Mouse (Mus musculus) layer of hippocampus, adult 11-12 months (tissue): ENCODE data around the gene Myo10.

Experiments used
- DNase-seq: peaks from one replicate; pipeline ENCODE4 v3.0.0; 2022; ENCODE audit warnings: low spot score

The Myo10 gene

DNA sequence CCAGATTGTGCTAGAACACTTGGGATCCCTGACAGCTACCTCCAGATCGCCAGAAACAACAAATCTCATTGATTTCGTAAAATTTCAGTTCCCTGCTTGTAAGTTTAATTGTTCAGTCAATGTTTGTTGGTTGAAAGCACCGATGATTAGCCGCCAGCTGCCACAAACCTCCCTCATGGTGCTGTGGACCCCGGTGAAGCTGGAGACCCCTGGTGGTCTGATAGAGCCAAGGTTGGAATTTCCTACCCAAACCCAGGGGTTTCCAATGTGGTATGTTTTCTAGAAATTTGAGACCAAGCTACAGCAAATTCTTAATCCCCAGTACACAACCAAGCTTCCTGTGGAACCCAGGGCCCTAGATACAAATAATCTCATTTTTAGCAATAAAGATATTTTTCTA is 179.4 kb downstream of the Myo10 start:
- DNase-seq = no peak

DNA sequence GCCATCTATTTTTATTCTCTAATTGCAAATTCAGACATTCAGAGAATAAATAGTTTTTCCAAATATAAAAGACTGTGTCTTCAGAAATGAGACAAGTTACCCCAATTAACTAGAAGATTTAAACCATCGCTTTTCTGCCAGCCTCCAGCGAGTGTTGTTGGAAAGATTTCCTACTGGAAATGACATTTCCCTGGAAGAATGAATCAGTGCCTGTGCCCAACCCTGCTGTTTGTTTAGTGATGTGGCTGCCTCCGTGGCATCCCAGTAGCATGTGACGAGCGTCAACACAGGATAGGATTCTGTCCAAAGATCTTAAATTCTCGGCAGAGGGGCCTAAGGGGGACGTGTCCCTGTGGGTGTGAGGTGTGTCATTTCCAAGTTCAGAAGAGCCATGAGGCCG is 179.9 kb downstream of the Myo10 start:
- DNase-seq = no peak

DNA sequence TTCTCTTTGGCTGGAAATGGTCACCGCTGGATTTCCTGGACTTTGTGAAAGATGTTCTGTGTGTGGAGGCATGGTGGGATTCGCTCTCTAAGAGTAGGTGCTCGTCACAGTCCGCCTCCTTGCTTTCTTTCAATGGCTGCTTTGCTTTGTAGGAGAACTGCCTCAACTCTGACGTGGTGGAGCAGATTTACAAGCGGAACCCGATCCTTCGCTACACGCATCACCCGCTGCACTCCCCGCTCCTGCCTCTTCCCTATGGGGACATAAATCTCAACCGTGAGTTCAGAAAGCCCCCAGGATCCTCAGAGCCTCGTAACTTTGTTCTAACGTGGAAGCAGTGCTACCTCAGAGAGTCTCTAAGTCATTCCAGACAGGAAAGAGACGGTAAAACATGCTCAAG is 180.8 kb downstream of the Myo10 start:
- DNase-seq = no peak

DNA sequence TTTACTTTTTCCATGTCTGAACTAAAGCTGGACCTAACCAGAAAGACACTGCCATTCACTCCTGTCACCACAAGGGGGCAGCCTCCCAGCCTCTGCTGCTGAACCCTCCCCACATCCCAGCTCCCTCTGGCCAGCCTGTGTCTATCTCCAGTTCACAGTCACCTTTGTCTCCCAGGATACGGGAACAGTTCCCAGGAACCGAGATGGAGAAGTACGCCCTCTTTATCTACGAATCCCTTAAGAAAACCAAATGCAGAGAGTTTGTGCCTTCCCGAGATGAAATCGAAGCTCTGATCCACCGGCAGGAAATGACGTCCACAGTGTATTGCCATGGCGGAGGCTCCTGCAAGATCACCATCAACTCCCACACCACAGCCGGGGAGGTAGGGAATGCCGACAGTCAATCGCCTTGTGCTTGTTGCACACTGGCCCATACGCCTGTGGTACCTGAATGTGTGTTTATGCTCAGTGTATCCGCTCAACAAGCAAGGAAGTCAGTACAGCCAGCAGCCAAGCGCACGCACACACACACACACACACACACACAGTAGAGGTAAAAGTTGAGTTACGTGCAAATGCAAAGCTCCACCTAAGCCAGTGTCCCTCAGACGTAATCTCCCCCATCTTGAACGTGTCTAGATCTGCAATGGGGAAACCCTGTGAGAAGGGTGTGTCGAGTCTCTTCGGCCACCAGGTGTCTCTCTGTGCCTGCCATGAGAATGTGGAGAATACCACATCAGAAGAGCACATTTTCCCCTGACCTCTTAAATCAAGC is 183.2 kb downstream of the Myo10 start:
- DNase-seq = peak; percentile 81

DNA sequence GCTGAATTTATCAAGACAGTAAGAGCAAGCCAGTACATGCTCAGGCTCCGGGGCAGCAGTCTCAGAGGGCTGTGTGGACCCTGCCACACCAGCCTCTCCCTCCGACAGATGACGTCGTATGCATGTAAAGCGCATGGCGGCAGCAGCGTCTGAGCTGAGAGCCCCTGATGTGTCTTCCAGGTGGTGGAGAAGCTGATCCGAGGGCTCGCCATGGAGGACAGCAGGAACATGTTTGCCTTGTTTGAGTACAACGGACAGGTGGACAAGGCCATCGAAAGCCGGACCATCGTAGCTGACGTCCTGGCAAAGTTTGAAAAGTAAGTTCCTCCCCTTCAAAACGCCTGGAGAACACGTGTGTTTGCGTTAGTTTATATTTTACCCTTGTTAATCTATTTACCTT is 184.0 kb downstream of the Myo10 start:
- no peak for DNase-seq

DNA sequence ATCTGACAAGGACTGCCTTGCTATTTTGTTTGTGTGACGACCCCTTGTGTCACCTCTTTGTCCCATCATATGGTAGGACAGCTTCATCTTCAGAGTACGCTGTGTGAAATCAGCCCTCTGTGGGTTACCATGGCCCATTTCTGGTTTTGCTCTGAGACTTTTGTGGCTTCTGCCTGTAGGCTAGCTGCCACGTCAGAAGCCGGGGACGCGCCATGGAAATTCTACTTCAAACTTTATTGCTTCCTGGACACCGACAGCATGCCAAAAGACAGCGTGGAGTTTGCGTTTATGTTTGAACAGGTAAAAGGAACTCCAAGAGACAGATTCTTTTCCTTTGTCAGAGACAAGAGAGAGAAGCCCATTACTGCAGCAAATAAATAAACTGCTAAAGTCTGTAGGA is 184.6 kb downstream of the Myo10 start:
- DNase-seq = no peak

GRCm38 (mm10) chr15:25808677-25809460 is 186.5 kb downstream of the Myo10 start:
- DNase-seq = no peak

DNA sequence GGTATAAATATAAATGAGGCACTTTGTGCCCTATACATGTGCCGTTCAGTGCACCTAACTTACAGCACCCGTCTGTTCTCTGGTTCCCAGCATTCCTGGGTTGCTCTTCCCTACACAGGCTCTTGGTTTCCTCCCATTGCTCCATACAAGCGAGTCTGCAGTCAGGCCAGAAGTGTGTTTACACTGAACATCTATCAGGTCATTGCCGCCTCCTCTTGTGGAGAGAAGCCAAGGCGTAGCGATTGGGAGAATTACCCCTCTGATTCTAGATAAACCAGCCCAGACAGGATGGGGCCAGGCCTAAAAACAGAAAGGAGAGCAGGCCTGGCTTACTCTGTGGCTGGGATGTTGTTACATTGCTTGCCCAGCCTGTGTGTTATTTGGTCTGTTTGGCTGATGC is 187.3 kb downstream of the Myo10 start:
- DNase-seq = no peak

- peak; percentile 51 for DNase-seq
Observed at GRCm38 (mm10) chr15:25811834-25812250, 189.5 kb downstream of the Myo10 start.

- DNase-seq = no peak
Observed at GRCm38 (mm10) chr15:25812479-25812878, 190.2 kb downstream of the Myo10 start.

- DNase-seq = no peak
Observed at GRCm38 (mm10) chr15:25814535-25814934, 192.2 kb downstream of the Myo10 start.

- DNase-seq = no peak
Observed at GRCm38 (mm10) chr15:25817191-25817590, 194.9 kb downstream of the Myo10 start.

GRCm38 (mm10) chr15:25821981-25822380 is 199.7 kb downstream of the Myo10 start:
- DNase-seq = no peak

GRCm38 (mm10) chr15:25822656-25823055 is 200.3 kb downstream of the Myo10 start:
- DNase-seq = no peak

GRCm38 (mm10) chr15:25826531-25826961 is 204.2 kb downstream of the Myo10 start:
- no peak for DNase-seq

DNA sequence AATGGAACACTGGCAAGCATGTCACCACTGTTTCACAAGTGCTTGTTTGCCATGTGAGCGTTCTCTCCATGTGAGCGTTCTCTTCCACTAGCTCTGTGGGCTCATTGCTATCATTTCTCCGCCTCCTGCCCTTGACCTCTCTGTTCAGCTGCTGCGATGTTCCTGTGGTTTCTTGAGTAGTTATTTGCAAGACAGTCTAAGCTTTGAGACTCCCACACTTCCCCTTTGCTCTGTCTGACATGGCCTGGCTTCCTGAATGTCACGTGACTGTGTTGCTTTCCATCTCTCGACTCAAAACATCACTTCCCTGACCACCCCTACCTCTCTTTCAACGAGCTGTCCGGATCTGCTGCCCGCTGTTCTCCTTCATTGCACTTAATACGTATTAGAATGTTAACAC is 206.1 kb downstream of the Myo10 start:
- DNase-seq = no peak

DNA sequence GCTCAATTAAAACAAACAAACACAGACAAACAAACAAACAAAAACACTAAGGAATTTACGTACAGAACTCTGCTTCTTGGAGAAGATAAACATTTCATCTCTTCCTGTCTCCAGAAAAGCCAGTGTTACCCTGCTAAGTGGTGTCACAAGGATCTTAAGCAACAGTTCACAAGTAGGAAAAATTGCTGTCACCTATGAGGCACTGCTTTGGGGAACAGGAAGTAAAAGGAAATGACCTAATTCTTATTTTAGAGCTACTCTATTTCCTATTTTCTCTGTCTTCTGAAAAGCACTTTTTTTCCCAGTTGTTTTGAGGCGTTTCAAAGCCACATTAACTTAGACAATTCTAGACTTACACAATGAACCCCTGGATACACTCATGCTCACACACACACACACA is 208.1 kb downstream of the Myo10 start:
- DNase-seq = no peak

DNA sequence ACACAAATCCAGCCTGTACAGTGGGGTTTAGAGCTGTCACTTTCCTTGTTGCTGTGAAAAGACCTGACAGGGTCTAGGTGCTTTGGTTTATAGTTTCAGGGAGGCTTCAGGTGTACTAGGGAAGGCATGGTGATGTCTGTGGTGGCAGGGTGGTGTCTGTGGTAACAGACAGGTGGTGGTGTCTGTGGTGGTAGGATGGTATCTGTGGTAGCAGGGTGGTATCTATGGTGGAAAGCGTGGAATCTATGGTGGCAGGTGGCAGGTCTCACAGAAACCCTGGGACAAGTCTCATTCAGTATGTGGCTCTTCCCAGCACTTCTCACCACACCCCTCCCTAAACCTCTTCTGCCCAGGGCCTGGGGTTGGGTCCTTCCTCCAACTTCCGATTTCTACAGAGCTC is 212.0 kb downstream of the Myo10 start:
- DNase-seq = no peak

DNA sequence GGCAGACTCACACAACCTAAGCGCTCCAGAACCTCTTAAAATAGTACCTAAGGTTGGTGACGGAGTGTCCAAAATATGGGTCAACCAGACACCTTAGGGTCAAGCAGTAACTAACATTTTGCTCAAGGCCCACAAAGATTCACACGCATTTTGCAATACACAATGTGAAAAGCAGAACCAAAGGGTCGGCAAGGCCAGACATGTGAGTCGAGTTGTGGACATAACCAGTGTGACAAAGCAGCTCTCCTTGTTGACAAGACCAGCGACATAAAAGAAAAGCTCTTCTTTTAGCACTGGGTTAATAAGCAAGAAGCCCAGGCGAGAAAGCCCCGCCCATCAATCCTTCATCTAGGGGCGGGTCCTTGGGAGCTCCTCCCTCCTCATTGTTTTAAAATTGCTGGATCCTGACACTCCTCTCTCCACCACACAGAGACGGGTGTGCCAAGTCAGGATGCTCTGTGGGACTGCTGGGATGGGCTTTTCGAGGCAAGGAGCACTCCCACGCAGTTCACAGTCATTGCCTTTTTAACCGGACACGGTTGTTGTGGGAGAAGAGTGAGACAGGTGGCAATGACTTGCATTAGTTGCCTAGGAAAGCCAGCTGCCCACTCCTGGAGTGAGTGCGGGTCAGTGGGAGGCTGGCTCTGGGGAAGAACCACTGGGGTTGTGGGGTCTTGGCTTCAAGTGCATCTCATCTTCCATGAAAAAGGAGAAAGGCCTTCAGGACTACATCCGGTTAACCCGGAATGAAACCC is 212.8 kb downstream of the Myo10 start:
- no peak for DNase-seq

DNA sequence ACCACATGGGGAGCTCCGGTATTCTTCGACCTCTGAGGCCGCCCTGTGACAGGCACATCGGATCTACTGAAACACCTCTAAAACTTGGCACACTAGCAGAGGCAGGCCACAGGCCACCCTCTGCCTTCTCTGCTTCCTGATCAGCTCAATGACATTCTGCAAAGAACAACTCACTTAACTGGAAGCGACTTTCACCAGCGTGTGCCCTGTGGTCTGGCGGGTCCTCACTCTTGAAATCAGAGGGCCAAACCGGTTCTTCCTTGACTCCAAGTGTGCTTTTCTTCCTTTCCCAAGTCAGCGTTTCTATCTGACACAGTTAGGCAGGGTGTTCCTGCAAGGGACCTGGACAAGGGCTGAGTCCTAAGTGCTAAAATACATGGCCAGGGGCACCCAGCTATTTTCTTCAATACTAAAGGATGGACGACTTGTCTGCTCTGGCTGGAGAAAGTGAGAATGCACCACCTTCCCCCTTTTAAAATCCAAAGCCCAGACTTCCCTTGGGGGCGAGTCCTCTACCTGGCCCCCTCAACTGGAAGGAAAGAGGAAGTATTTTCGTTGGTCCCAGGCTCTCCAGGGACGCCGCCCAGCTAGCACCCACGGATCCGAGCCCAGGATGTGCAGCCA is 220.2 kb downstream of the Myo10 start:
- DNase-seq = no peak

- peak; percentile 87 for DNase-seq
Observed at GRCm38 (mm10) chr15:25843086-25843991, 221.0 kb downstream of the Myo10 start, which contains the start of gene Retreg1. TSS of gene Retreg1 (plus strand) at chr15:25843180.
